Mouse (Mus musculus) embryo, embryonic 10.5 days (tissue): Measurements from ENCODE around the gene Gm17482.

Experiments used
- DNase-seq: peaks from one replicate; pipeline ENCODE4 v3.0.0-alpha.2; 2015; ENCODE audit warnings: low spot score

The Gm17482 gene

GRCm38 (mm10) chr6:115245500-115246058, 18.4 kb downstream of the Gm17482 start:
- no peak for DNase-seq

GRCm38 (mm10) chr6:115251531-115251985, 24.4 kb downstream of the Gm17482 start:
- DNase-seq, result peak; percentile 6

GRCm38 (mm10) chr6:115252099-115252873, 25.1 kb downstream of the Gm17482 start, which contains the start of gene Timp4:
TSS of gene Timp4 (minus strand) at chr6:115252205.
- peak; percentile 12 for DNase-seq

GRCm38 (mm10) chr6:115255171-115255570, 28.0 kb downstream of the Gm17482 start:
- no peak for DNase-seq

GRCm38 (mm10) chr6:115260507-115260906, 33.4 kb downstream of the Gm17482 start:
- no peak for DNase-seq

GRCm38 (mm10) chr6:115266791-115267190, 39.6 kb downstream of the Gm17482 start:
- no peak for DNase-seq

- DNase-seq, result peak; percentile 83
Measured at GRCm38 (mm10) chr6:115267916-115268315, 40.8 kb downstream of the Gm17482 start.

- DNase-seq, result no peak
Measured at GRCm38 (mm10) chr6:115268551-115269385, 41.6 kb downstream of the Gm17482 start.

- DNase-seq, result no peak
Measured at GRCm38 (mm10) chr6:115269561-115269960, 42.4 kb downstream of the Gm17482 start.

GRCm38 (mm10) chr6:115270085-115270484, 42.9 kb downstream of the Gm17482 start:
- DNase-seq, result no peak

GRCm38 (mm10) chr6:115271326-115271725, 44.2 kb downstream of the Gm17482 start:
- no peak for DNase-seq

GRCm38 (mm10) chr6:115271866-115272271, 44.7 kb downstream of the Gm17482 start:
- no peak for DNase-seq

- no peak for DNase-seq
Measured at GRCm38 (mm10) chr6:115273346-115273745, 46.2 kb downstream of the Gm17482 start.

- DNase-seq, result no peak
Measured at GRCm38 (mm10) chr6:115274705-115275104, 47.6 kb downstream of the Gm17482 start.

GRCm38 (mm10) chr6:115275116-115275815, 48.1 kb downstream of the Gm17482 start:
- DNase-seq, result no peak

GRCm38 (mm10) chr6:115278086-115278485, 50.9 kb downstream of the Gm17482 start:
- no peak for DNase-seq

- DNase-seq, result no peak
Measured at GRCm38 (mm10) chr6:115279639-115280038, 52.5 kb downstream of the Gm17482 start.

- DNase-seq, result no peak
Measured at GRCm38 (mm10) chr6:115284153-115284552, 57.0 kb downstream of the Gm17482 start.

- DNase-seq, result no peak
Measured at GRCm38 (mm10) chr6:115286441-115286840, 59.3 kb downstream of the Gm17482 start.

GRCm38 (mm10) chr6:115288223-115288622, 61.1 kb downstream of the Gm17482 start:
- no peak for DNase-seq

- no peak for DNase-seq
Measured at GRCm38 (mm10) chr6:115290561-115290960, 63.4 kb downstream of the Gm17482 start.

- DNase-seq, result no peak
Measured at GRCm38 (mm10) chr6:115291068-115291467, 63.9 kb downstream of the Gm17482 start.
